Mouse (Mus musculus) C2C12 (cell line): ENCODE results near the gene Il18rap. TPM values are rescaled to one million over a fixed set of nuclear protein-coding genes. Genes with fewer than 3 reads are reported as not detected.

Experiments
- H3K27me3 ChIP-seq: one replicate; pipeline ENCODE4 v1.6.1; 2011; ENCODE audit not compliant: control insufficient read depth, insufficient read depth, insufficient read length
- H3K36me3 ChIP-seq: one replicate; pipeline ENCODE4 v1.6.1; 2011; ENCODE audit not compliant: control insufficient read depth, insufficient read depth
- H3K4me3 ChIP-seq: one replicate; pipeline ENCODE4 v1.5.1; 2011; ENCODE audit warnings: mild to moderate bottlenecking, control low read depth; ENCODE audit not compliant: poor library complexity, insufficient read depth, severe bottlenecking
- H3K79me2 ChIP-seq: one replicate; pipeline ENCODE4 v1.6.1; 2011; ENCODE audit not compliant: control insufficient read depth, insufficient read depth
- H3K79me3 ChIP-seq: one replicate; pipeline ENCODE4 v1.6.1; 2011; ENCODE audit warnings: low read depth, control low read depth
- H3ac ChIP-seq: one replicate; pipeline ENCODE3; 2011; ENCODE audit warnings: low read depth; ENCODE audit not compliant: control insufficient read depth, insufficient read length
- CEBPB ChIP-seq: IDR thresholded peaks from one replicate; pipeline ENCODE4 v1.6.1; 2011; ENCODE audit warnings: low read depth, mild to moderate bottlenecking, control low read depth, moderate library complexity
- CTCF ChIP-seq: IDR thresholded peaks from one replicate; pipeline ENCODE4 v1.5.1; 2011; ENCODE audit not compliant: control insufficient read depth, insufficient read depth, insufficient read length
- FOSL1 ChIP-seq: IDR thresholded peaks from one replicate; pipeline ENCODE4 v1.8.0; 2011; ENCODE audit warnings: mild to moderate bottlenecking, low read length; ENCODE audit not compliant: poor library complexity, insufficient read depth, severe bottlenecking
- MAX ChIP-seq: IDR thresholded peaks from one replicate; pipeline ENCODE4 v1.6.1; 2011; ENCODE audit warnings: mild to moderate bottlenecking, control low read depth
- MYOD1 ChIP-seq: IDR thresholded peaks from one replicate; pipeline ENCODE4 v1.6.1; 2011; ENCODE audit warnings: low read depth; ENCODE audit not compliant: control insufficient read depth, insufficient read length
- MYOG ChIP-seq: IDR thresholded peaks from one replicate; pipeline ENCODE4 v1.6.1; 2011; ENCODE audit not compliant: control insufficient read depth, insufficient read length; ENCODE audit errors: extremely low read depth
- USF1 ChIP-seq: IDR thresholded peaks from one replicate; pipeline ENCODE4 v1.6.1; 2011; ENCODE audit warnings: low read depth, mild to moderate bottlenecking, control low read depth, moderate library complexity
- polyA plus RNA-seq: library from polyadenylated mRNA; unstranded; fragments of >200 nt; fragmentation: generic; extraction: Trizol; gene quantifications from one replicate; pipeline ENCODE4 v1.2.1, GENCODE M21; 2012; ENCODE audit warnings: missing spikeins

The Il18rap gene
- polyA plus RNA-seq, 1 experiment = 1.3 TPM

GRCm38 (mm10) chr1:40522918-40523317 lies 7.8 kb downstream of the Il18rap start:
- no peaks in the 10 kb centered on the region for H3K27me3 ChIP-seq
- peaks cover 14% of the 10 kb centered on the region for H3K36me3 ChIP-seq
- H3K4me3 ChIP-seq = no peak overlapping the region
- no peak overlapping the region for H3ac ChIP-seq
- H3K79me3 ChIP-seq = no peaks in the 10 kb centered on the region
- TF ChIP-seq MYOD1 (no peak), FOSL1 (no peak)
- no peaks in the 10 kb centered on the region for H3K79me2 ChIP-seq

GRCm38 (mm10) chr1:40523971-40524722 lies 9.0 kb downstream of the Il18rap start:
- no peaks in the 10 kb centered on the region for H3K79me2 ChIP-seq
- no peak overlapping the region for H3K4me3 ChIP-seq
- H3ac ChIP-seq = no peak overlapping the region
- no peaks in the 10 kb centered on the region for H3K79me3 ChIP-seq
- no peaks in the 10 kb centered on the region for H3K27me3 ChIP-seq
- TF ChIP-seq CTCF (no peak), MYOG (no peak), FOSL1 (no peak), MAX (no peak), CEBPB (no peak), USF1 (no peak), MYOD1 (no peak)
- peaks cover 14% of the 10 kb centered on the region for H3K36me3 ChIP-seq

GRCm38 (mm10) chr1:40529287-40529686 lies 14.1 kb downstream of the Il18rap start:
- TF ChIP-seq CTCF = no peak
- TF ChIP-seq MYOG = no peak
- no peak for TF ChIP-seq FOSL1
- TF ChIP-seq USF1 = no peak
- Histone ChIP-seq H3K36me3 (peaks cover 14% of the 10 kb centered on the region), H3K4me3 (no peak overlapping the region), H3ac (no peak overlapping the region), H3K79me3 (no peaks in the 10 kb centered on the region), H3K27me3 (no peaks in the 10 kb centered on the region), H3K79me2 (no peaks in the 10 kb centered on the region)

DNA sequence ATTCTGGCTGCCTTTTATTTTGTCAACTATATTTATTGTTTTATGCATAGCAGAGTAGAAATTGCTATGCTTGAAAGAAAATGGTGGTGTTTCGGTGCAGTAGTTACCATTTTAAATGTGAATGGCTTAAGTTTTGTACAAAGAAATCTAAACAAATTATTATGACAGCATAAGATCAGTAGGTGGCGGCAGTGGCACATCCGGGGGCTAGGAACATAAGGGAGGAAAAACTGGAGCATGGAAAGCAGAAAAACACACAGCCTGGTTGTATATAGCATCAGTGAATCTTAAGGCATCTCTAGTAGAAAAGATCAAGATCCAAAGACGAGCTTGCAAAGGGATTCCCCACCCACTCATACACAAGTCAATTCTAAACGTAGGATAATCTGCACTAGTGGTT lies 22.4 kb downstream of the Il18rap start:
- Histone ChIP-seq H3K4me3 (no peak overlapping the region), H3K27me3 (no peaks in the 10 kb centered on the region), H3K79me2 (no peaks in the 10 kb centered on the region), H3ac (no peak overlapping the region), H3K36me3 (no peaks in the 10 kb centered on the region), H3K79me3 (no peaks in the 10 kb centered on the region)
- TF ChIP-seq MYOG (no peak), CEBPB (no peak), USF1 (no peak), FOSL1 (no peak), MAX (no peak)

DNA sequence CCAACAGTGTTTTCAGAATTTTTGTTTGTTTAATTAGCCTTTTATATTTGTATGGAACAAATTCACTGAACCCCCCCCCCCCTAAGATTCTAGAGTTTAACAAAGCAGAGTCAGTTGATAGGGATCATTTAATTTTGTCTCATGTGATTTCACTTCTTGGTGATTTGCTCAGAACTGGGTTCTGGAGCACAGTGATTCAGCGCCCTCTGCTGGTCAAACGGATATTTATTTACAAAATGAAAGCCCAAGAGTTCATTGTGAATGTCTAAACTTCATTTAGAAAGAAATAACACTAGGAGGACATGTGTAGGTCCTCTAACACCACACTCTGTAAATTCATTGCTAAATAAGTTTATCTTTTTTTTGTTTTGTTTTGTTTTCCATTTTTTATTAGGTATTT lies 29.5 kb downstream of the Il18rap start:
- no peaks in the 10 kb centered on the region for H3K27me3 ChIP-seq
- no peaks in the 10 kb centered on the region for H3K79me3 ChIP-seq

GRCm38 (mm10) chr1:40546645-40547044 lies 31.5 kb downstream of the Il18rap start:
- no peak for TF ChIP-seq CTCF
- no peak for TF ChIP-seq MYOD1
- TF ChIP-seq CEBPB = no peak
- no peak for TF ChIP-seq MYOG
- TF ChIP-seq MAX = no peak
- TF ChIP-seq USF1 = no peak
- TF ChIP-seq FOSL1 = no peak

More for the DNA sequence above, 29.5 kb downstream of the Il18rap start:
- no peak overlapping the region for H3K4me3 ChIP-seq
- no peaks in the 10 kb centered on the region for H3K79me2 ChIP-seq
- peaks cover 7% of the 10 kb centered on the region for H3K36me3 ChIP-seq
- H3ac ChIP-seq = no peak overlapping the region
- TF ChIP-seq CEBPB (no peak), CTCF (no peak), FOSL1 (no peak), MYOG (no peak), USF1 (no peak), MAX (no peak), MYOD1 (no peak)

More at GRCm38 (mm10) chr1:40546645-40547044, 31.5 kb downstream of the Il18rap start:
- Histone ChIP-seq H3K27me3 (no peaks in the 10 kb centered on the region), H3K79me2 (no peaks in the 10 kb centered on the region), H3K79me3 (no peaks in the 10 kb centered on the region), H3ac (no peak overlapping the region), H3K36me3 (peaks cover 7% of the 10 kb centered on the region), H3K4me3 (no peak overlapping the region)
